Mouse (Mus musculus): ENCODE measurements around the gene Srl.
"Not testable (repeated sequence)": the region's sequence is repeated elsewhere in the genome, so short reads cannot be mapped to it uniquely, and the experiment has no call there.

Srl gene

DNA sequence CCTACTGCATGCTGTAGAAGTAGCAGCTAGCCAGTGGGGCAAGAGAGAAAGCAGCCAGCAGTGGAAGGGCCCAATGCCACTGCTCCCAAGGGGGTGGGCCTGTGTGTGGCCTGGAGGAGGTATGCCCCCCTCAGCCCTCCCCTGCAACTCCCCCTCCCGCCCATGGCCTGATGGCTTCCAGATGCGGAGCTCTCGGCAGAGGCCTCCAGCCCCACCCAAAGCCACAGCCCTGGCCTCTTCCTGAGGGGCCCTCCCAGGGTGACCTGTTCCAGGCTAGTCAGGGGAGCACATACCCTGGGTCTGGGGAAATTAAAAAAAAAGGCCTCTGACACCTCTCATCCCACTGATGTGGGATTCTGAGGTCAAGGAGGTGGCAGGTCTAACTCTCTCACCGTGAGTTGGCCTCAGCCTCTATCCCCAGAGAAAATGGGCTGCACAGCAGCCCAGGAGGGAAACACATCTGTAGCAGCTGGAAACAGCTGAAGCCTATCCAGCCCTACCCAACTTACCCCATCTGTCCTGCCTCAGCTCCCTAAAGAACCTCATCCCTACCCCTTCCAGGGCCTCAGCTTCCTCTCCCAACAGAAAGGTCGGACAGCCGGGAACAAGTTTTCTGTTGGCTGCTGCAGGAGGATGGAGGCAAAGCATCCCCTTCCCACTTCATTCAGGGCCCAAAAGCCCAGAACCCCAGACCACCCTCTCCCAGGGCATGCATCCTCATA is 11.4 kb upstream of the Srl start:
- DNase-seq (ENCODE audit: low spot score in 2 of 2): no peak

DNA sequence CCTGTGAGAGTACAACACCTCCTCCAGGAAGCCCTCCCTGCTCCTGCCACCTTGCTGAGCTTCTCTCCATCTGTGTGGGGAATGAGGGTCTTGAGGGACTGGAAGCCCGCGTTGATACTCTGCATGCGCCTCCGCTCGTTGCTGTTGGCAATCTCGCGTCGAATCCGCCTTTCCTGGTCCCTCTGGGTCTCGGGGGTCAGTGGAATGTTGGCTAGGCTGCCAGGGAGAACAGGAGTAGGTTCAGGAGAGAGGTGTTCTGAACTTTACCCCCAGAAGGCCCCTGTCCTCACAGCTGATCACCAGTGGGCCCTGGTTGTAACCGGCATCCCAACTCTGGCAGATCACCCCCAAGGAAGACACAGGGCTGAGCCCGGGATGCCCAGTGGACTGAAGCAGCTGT is 10.3 kb upstream of the Srl start:
- no peak for DNase-seq (ENCODE audit: low spot score in 2 of 2)

- DNase-seq (ENCODE audit: low spot score in 2 of 2): peak; percentile 66 to 73
Observed at GRCm38 (mm10) chr16:4551056-4551455, 9.4 kb upstream of the Srl start.

DNA sequence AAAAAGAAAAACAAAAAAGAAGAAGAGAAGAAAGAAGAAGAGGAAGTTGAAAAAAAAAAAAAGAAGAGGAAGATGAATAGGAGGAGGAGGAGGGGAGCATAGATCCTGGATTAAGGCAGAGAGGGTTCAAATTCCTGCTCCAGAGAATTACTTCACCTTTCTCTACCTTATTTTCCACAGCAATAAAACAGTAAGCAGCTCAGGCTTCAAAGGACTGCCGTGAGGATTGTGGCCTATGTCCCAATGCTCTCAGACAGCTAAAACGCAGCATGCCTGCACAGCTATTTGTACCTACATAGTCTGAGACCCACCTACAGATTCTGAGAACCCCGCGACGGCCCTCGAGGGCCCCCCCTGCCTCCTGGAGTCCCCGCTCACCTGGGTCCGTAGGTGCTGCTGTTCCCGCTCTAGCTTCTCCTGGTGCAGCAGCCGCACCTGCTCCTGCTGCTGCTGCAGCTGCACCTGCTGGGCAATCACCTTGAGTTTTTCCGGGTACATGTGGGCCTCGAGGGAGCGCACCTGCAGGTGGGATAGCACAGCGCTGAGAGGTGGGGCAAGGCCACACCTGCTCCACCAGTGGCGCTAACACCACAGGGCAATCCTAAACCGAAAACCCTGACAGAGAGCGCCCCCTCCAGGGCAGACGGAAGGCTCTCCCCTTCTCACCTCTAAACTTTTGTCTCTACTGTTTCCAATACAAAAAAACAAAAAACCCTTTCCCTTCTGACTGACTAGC is 7.5 kb upstream of the Srl start:
- no peak for DNase-seq (ENCODE audit: low spot score in 2 of 2)

GRCm38 (mm10) chr16:4547611-4548010 is 6.0 kb upstream of the Srl start:
- DNase-seq (ENCODE audit: low spot score in 2 of 2): no peak

DNA sequence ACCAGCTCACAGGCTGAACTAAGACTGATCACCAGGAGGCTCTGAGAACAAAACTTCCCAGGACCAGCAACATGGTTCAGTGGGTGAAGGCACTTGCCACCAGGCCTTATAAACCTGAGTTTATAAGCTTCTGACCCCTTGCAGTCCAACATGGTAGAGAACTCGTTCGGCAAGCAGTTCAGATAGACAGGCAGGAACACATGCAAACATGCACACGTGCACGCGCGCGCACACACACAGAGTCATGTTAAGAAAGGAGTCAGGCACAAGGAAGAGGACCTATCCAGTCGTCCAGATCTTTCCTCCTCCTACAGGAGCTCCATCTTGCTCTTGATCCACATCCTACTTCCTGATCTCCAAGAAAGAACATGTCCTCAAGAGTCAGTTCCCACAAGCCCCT is 5.2 kb upstream of the Srl start:
- DNase-seq (ENCODE audit: low spot score in 2 of 2): no peak

- no peak for DNase-seq (ENCODE audit: low spot score in 2 of 2)
Observed at GRCm38 (mm10) chr16:4544845-4545244, 3.2 kb upstream of the Srl start.

- DNase-seq (ENCODE audit: low spot score in 2 of 2): no peak
Observed at GRCm38 (mm10) chr16:4543266-4543665, 1.6 kb upstream of the Srl start.

- no peak for DNase-seq (ENCODE audit: low spot score in 2 of 2)
Observed at GRCm38 (mm10) chr16:4542236-4542774, 689 bp upstream of the Srl start.

DNA sequence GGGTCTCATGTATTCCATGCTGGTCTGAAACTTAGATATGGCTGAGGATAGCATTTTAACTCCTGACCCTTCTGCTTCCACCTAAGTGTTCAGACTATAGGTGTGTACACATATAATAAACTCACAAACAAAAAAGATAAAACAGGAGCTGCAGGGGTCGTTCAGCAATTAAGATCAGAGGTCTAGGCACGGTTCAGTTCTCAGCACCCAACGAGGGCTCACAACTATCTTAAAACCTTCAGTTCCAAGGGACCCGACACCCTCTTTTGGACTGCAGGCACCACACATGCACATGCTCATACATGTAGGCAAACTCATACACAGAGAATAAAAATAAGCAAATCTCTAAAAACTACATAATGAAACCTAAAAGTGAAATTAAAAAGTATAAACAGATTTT is 583 bp downstream of the Srl start:
- no peak for DNase-seq (ENCODE audit: low spot score in 2 of 2)

DNA sequence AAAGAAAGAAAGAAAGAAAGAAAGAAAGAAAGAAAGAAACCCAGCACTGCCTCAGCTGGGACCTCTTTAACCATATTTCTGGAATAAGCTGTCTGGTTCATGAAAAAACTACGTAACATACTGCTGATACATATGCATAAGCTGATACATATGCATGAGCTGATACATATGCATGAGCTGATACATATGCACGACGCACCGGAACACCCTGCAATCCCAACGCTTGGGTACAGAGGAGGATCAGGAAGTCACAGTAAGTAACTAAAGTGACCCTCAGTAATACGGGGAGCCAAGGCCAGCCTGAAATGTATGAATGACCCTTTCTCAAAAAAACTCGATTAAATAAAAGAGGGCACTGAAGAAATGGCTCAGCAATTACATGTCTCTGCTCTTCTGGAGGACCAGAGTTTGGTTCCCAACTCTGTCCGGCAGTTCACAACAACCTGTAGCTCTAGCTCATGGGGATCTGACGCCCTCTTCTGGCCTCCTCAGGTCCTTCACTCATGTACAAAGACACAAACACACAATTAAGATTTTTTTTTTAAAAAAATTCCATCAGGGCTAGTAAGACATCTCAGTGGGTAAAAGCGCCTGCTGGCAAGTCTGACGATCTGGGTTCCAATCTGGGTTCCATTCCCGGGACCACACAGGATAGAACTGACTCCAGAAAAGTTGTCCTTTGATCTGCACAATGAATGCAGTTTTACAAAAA is 1.4 kb downstream of the Srl start:
- DNase-seq (ENCODE audit: low spot score in 2 of 2): no peak

DNA sequence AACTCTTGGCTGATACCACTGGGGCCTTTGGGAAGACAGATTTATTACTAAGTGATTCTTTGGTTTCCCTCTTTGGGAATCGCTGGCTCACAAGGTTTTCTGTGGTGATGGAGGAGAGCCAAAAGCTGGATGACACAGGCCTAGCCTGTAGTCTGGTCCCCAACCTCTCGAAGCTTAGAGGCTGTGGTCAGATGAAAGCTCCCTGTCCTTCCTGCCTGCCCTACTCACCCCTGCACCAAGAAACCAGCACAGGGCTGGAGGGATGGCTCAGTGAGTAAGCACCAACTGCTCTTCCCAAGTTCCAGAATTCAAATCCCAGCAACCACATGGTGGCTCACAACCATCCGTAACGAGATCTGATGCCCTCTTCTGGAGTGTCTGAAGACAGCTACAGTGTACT is 2.1 kb downstream of the Srl start:
- no peak for DNase-seq (ENCODE audit: low spot score in 2 of 2)

- no peak for DNase-seq (ENCODE audit: low spot score in 2 of 2)
Observed at GRCm38 (mm10) chr16:4537616-4538358, 3.8 kb downstream of the Srl start.

- DNase-seq (ENCODE audit: low spot score in 2 of 2): not testable (repeated sequence)
Observed at GRCm38 (mm10) chr16:4527373-4527772, 14.2 kb downstream of the Srl start.

GRCm38 (mm10) chr16:4523313-4524004 is 18.2 kb downstream of the Srl start:
- no peak for DNase-seq (ENCODE audit: low spot score in 2 of 2)

DNA sequence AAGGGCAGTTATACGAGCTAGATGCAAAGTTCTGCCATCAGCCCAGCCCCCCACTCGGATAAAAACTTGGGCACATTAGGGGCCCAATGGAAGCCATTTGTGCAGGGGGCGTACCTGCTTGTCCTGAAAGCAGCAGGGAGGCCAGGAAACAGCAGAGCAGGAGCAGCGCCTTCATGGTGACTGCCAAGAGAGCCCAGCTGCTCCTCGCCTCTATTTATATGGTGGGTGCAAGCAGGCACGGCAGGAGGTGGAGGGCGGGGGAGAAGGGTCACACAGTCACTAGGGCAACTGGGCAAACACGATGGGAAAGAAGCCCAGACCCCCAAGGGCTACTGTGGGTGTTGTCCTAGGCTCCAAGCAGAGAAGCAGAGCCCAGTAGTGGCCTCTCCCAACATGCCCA is 18.7 kb downstream of the Srl start:
- DNase-seq (ENCODE audit: low spot score in 2 of 2): no peak

- DNase-seq (ENCODE audit: low spot score in 2 of 2): no peak
Observed at GRCm38 (mm10) chr16:4521735-4522530, 19.7 kb downstream of the Srl start.

GRCm38 (mm10) chr16:4521074-4521667 is 20.4 kb downstream of the Srl start:
- DNase-seq (ENCODE audit: low spot score in 2 of 2): no peak

DNA sequence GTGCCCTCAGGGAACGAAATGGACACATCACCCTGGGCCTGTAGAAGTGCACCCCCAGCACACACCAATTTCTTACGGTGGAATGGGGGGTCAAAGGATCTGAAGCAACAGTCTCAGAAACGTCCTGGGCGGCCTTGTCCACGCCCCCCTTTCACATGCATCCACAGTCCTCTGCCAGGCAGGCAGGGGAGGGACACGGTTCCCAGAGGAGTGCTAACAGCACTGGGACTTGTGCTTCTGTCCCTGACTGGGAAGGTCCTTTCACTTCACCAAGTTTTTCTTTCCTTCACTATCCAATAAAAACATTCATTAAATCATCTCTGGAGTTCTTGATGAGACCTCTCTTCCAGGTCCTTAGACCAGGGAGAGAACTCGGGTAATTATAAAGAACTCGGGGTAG is 20.9 kb downstream of the Srl start:
- DNase-seq (ENCODE audit: low spot score in 2 of 2): no peak

DNA sequence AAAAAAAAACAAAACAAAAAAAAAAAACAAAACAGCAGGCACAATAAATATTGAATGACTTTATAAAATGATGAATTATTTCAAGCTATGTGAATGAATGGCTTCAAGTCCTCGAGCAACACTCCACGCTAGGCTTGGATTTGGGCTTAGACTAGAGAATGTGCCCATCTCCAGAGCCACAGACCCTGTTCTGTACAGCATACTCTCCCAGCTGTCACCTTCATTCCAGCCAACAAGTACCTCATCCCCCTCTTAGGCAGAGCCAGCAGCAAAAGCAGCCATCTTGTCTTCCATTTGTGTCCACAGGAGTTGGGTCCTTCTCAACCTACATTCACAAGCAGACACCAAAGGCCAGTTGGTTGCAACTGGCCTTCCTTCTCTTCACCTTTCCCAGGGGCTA is 21.8 kb downstream of the Srl start:
- no peak for DNase-seq (ENCODE audit: low spot score in 2 of 2)

All from right cerebral cortex, adult 2 months (tissue).